Mouse (Mus musculus): ENCODE results near the gene Enpp1. TPM values are rescaled to one million over a fixed set of nuclear protein-coding genes. Genes with fewer than 3 reads are reported as not detected.
A peak's percentile ranks its signal among the peaks of the same experiment; 100 is the strongest.

The Enpp1 gene
- polyA plus RNA-seq, 1 experiment = 0.89 TPM

DNA sequence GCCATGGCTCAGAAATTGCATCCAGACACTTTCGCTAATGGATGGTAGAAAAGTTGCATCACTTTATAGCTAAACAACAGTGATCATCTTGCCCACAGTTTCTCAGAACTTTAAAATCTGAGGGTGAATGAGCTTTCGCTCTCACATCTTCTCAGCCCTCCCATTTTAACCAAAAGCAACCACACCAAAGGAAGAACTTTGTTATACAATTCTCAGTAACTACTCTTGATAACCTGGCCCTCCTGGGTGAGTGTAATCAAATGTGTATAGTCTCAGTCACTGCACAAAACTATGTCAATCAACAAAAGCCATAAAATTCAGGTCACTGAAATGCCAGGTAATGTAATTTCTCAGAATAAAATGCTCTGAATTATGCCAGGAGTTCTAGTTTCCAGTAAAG lies 39.0 kb downstream of the Enpp1 start:
- WGBS = 62% methylated on average over 2 of the region's 2 CpGs
- no peaks in the 10 kb centered on the region for H3K4me1 ChIP-seq (replicated peaks; ENCODE audit: control insufficient read depth, insufficient read depth, low read length)
- no peak overlapping the region for H3K4me3 ChIP-seq (ENCODE audit: control insufficient read depth, insufficient read depth, low read length)
- no peak for DNase-seq
- no peak overlapping the region for H3K27ac ChIP-seq (ENCODE audit: control insufficient read depth, insufficient read depth, low read length)
- no peaks in the 10 kb centered on the region for H3K36me3 ChIP-seq (ENCODE audit: control insufficient read depth, insufficient read depth, low read length)
- TF ChIP-seq POLR2A (IDR thresholded peaks at IDR 0.05; ENCODE audit: control insufficient read depth, extremely low read depth, insufficient read depth, low read length, poor library complexity) = no peak
- H3K27me3 ChIP-seq (ENCODE audit: control insufficient read depth, insufficient read depth, low read length) = no peaks in the 10 kb centered on the region

- DNase-seq = no peak
- H3K27me3 ChIP-seq (ENCODE audit: control insufficient read depth, insufficient read depth, low read length) = no peaks in the 10 kb centered on the region
- no peaks in the 10 kb centered on the region for H3K36me3 ChIP-seq (ENCODE audit: control insufficient read depth, insufficient read depth, low read length)
- no peaks in the 10 kb centered on the region for H3K4me1 ChIP-seq (replicated peaks; ENCODE audit: control insufficient read depth, insufficient read depth, low read length)
- WGBS = 97% methylated on average over 6 of the region's 6 CpGs
- TF ChIP-seq CTCF (IDR thresholded peaks at IDR 0.05; ENCODE audit: borderline replicate concordance, control insufficient read depth, extremely low read depth, insufficient read depth, low read length, poor library complexity) (no peak), POLR2A (IDR thresholded peaks at IDR 0.05; ENCODE audit: control insufficient read depth, extremely low read depth, insufficient read depth, low read length, poor library complexity) (no peak)
- H3K4me3 ChIP-seq (ENCODE audit: control insufficient read depth, insufficient read depth, low read length) = no peak overlapping the region
- no peak overlapping the region for H3K27ac ChIP-seq (ENCODE audit: control insufficient read depth, insufficient read depth, low read length)
These were observed 41.4 kb downstream of the Enpp1 start for GRCm38 (mm10) chr10:24670548-24670947.

GRCm38 (mm10) chr10:24650990-24651569 lies 60.9 kb downstream of the Enpp1 start:
- 76% methylated on average over 11 of the region's 11 CpGs for WGBS
- TF ChIP-seq CTCF (IDR thresholded peaks at IDR 0.05; ENCODE audit: borderline replicate concordance, control insufficient read depth, extremely low read depth, insufficient read depth, low read length, poor library complexity) (no peak), POLR2A (IDR thresholded peaks at IDR 0.05; ENCODE audit: control insufficient read depth, extremely low read depth, insufficient read depth, low read length, poor library complexity) (no peak)
- H3K4me3 ChIP-seq (ENCODE audit: control insufficient read depth, insufficient read depth, low read length) = no peak overlapping the region
- H3K36me3 ChIP-seq (ENCODE audit: control insufficient read depth, insufficient read depth, low read length) = no peaks in the 10 kb centered on the region
- H3K27ac ChIP-seq (ENCODE audit: control insufficient read depth, insufficient read depth, low read length) = no peak overlapping the region
- H3K27me3 ChIP-seq (ENCODE audit: control insufficient read depth, insufficient read depth, low read length) = no peaks in the 10 kb centered on the region
- no peaks in the 10 kb centered on the region for H3K4me1 ChIP-seq (replicated peaks; ENCODE audit: control insufficient read depth, insufficient read depth, low read length)
- no peak for DNase-seq

DNA sequence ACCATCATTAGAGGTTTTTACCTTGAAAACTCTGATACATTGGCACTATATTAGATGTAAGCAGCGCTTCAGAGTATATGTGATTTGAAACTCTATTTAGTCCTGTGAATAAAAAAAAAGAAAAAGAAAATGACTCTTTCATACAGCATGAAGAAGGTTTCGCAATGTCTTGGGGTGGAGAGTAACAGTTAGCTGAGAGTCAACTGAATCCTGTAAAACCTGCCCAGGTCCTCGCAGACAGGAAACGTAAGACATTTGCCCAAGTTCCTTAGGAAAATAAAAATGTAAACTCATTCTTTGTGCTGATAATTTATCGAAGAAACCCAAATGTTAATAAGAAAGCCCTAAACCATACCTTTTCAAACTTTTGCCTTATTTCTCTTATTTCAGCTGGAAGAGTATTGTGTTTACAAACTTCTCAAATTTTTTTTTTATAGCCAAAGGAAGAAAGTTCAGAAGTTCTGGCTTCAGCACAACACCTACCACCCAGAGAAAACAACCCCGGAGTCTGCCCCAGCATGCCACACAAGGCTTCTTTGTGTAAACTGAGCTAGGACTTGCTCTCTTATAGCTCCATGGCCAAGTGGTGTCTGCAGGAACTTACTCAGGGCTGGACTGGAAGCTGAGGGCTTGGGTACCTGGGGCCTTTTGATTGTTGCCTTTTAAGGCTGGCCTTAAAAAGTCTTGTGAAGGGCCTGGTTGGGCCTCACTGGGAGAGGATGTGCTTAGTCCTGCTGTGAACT lies 63.8 kb downstream of the Enpp1 start:
- H3K4me3 ChIP-seq (ENCODE audit: control insufficient read depth, insufficient read depth, low read length) = no peak overlapping the region
- H3K4me1 ChIP-seq (replicated peaks; ENCODE audit: control insufficient read depth, insufficient read depth, low read length) = no peaks in the 10 kb centered on the region
- TF ChIP-seq POLR2A (IDR thresholded peaks at IDR 0.05; ENCODE audit: control insufficient read depth, extremely low read depth, insufficient read depth, low read length, poor library complexity) = no peak
- TF ChIP-seq CTCF (IDR thresholded peaks at IDR 0.05; ENCODE audit: borderline replicate concordance, control insufficient read depth, extremely low read depth, insufficient read depth, low read length, poor library complexity) = no peak
- no peaks in the 10 kb centered on the region for H3K36me3 ChIP-seq (ENCODE audit: control insufficient read depth, insufficient read depth, low read length)
- WGBS = 89% methylated on average over 6 of the region's 6 CpGs
- H3K27ac ChIP-seq (ENCODE audit: control insufficient read depth, insufficient read depth, low read length) = peak overlapping the region; percentile 19; the same call in 1 of the 2 replicates
- H3K27me3 ChIP-seq (ENCODE audit: control insufficient read depth, insufficient read depth, low read length) = no peaks in the 10 kb centered on the region
- no peak for DNase-seq

DNA sequence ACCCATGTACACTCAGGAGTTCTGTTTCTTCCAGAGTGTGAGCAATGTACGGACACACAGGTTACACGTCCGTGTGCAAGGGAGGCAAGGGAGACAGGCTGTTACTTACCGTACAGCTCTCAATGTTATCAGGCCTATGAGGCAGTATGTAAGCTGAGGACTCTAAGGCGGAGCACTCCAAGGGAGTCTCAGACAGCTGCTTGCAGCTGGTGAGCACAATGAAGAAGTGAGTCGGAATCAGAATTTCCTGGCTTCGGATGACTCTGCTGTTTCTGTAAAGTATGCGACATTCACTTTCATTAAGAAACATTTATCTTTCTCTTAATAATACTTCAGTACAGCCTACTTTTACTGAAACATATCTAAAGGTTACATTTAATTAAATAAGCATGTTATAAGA lies 66.8 kb downstream of the Enpp1 start:
- WGBS = 98% methylated on average over 8 of the region's 8 CpGs
- DNase-seq = no peak

DNA sequence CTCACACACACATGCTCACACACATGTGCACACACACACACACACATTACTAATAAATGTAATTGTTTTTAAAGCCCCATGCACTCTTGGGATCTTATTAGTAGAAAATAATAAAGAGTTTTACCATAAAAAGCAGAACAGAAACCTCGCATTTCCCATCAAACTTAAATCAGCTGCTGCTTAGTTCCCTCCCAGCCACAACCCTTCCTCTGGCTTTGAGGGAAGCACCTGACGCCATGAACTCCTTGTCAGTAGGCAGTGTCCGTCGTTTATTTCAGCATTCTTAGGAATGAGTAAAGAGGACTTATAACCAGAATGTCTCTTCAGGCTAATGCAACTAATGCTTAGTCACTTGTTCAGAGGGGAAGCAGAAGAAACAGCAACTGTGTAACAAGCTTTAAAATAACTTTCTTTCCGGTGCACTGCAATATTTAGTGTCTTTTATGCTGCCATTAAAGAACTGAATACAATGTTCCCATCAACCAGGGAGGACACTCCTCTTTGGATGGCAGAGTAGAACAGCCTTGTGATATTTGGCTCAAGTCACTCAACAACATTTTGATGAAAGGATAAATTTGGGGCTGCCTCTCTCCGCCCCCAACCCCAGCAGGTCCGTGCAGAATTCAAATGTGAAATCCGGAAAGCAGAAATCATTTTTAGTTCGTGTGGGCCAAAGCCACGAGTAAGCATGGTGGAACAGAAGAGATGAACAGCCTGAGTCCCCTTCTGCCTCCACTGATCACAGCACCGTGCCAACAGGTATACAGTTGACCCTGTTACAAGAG lies 69.0 kb downstream of the Enpp1 start:
- H3K27me3 ChIP-seq (ENCODE audit: control insufficient read depth, insufficient read depth, low read length) = no peaks in the 10 kb centered on the region
- no peak for TF ChIP-seq CTCF (IDR thresholded peaks at IDR 0.05; ENCODE audit: borderline replicate concordance, control insufficient read depth, extremely low read depth, insufficient read depth, low read length, poor library complexity)
- TF ChIP-seq POLR2A (IDR thresholded peaks at IDR 0.05; ENCODE audit: control insufficient read depth, extremely low read depth, insufficient read depth, low read length, poor library complexity) = no peak
- no peak for DNase-seq
- H3K4me1 ChIP-seq (replicated peaks; ENCODE audit: control insufficient read depth, insufficient read depth, low read length) = peaks cover 14% of the 10 kb centered on the region
- 37% methylated on average over 11 of the region's 11 CpGs for WGBS
- no peak overlapping the region for H3K27ac ChIP-seq (ENCODE audit: control insufficient read depth, insufficient read depth, low read length)
- no peaks in the 10 kb centered on the region for H3K36me3 ChIP-seq (ENCODE audit: control insufficient read depth, insufficient read depth, low read length)
- H3K4me3 ChIP-seq (ENCODE audit: control insufficient read depth, insufficient read depth, low read length) = no peak overlapping the region

More for the DNA sequence above, 66.8 kb downstream of the Enpp1 start:
- TF ChIP-seq POLR2A (IDR thresholded peaks at IDR 0.05; ENCODE audit: control insufficient read depth, extremely low read depth, insufficient read depth, low read length, poor library complexity) = no peak
- TF ChIP-seq CTCF (IDR thresholded peaks at IDR 0.05; ENCODE audit: borderline replicate concordance, control insufficient read depth, extremely low read depth, insufficient read depth, low read length, poor library complexity) = no peak
- Histone ChIP-seq H3K4me1 (replicated peaks; ENCODE audit: control insufficient read depth, insufficient read depth, low read length) (peaks cover 5% of the 10 kb centered on the region), H3K27me3 (ENCODE audit: control insufficient read depth, insufficient read depth, low read length) (no peaks in the 10 kb centered on the region), H3K4me3 (ENCODE audit: control insufficient read depth, insufficient read depth, low read length) (no peak overlapping the region), H3K36me3 (ENCODE audit: control insufficient read depth, insufficient read depth, low read length) (no peaks in the 10 kb centered on the region), H3K27ac (ENCODE audit: control insufficient read depth, insufficient read depth, low read length) (no peak overlapping the region)
